Mouse (Mus musculus): ENCODE data around the gene Tulp2. TPM values are rescaled to one million over a fixed set of nuclear protein-coding genes. Genes with fewer than 3 reads are reported as not detected.
"Not testable (repeated sequence)": the region's sequence is repeated elsewhere in the genome, so short reads cannot be mapped to it uniquely, and the experiment has no call there.

Tulp2 gene
- polyA plus RNA-seq, 1 experiment, result 1.7 TPM

DNA sequence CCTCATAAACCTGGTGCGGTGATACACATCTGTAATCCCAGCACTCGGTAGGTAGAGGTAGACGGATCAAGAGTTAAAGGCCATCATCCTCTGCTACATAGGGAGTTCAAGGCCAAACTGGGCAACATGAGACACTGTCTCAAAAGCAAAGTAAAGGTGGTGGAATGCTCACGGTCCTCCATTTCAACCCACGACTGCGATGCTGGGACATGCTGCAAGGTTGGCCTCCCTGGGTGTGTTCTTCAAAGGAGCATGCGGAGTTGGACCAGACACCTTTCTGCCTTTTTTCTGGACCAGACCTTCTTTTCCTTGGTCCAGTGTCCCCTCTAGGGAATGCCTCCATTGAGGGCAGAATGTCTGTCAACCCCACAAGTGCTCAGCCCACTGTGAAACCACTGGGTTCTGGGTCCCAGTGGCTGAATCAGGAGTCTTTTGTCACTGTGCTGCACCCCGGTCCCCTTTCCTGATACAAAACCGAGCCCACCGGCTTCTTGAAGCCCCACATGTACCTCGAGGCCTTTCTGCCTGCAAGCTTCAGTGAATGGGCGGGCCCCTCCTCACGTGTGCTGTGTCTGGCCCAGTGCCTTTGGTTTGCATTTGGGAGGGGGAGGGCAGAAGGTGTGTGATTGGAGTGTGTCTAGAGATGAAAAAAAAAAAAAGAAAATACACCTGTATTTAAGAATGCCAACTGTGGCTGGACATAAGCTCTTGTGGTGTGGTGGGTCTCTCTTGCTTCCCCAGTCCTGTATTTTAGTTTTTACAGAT lies 25.6 kb upstream of the Tulp2 start:
- TF ChIP-seq GATA1 (IDR thresholded peaks at IDR 0.05; ENCODE audit: low read length), result no peak

DNA sequence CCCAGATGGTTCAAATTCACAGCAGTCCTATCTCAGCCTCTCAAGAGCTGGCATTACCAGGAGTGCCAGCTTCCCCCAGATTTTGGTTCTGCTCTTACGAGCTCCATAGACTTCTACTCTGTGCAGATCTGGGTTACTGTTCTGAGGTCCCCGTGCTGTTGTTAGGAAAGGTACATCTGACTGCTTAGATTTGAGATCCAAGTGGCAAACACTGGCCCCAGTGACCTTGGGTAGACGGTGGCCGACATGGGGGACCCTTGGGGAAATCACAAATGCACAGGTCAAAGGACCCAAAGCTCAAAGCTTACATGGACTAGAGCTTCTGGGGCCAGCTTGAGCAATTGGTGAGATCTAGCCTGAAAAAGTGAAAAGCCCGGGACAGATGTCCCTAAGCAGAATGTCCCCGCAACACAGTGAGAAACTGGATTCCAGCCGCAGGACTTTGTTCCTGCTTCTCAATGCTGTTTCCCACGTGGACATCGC lies 24.9 kb upstream of the Tulp2 start:
- no peak for TF ChIP-seq GATA1 (IDR thresholded peaks at IDR 0.05; ENCODE audit: low read length)

DNA sequence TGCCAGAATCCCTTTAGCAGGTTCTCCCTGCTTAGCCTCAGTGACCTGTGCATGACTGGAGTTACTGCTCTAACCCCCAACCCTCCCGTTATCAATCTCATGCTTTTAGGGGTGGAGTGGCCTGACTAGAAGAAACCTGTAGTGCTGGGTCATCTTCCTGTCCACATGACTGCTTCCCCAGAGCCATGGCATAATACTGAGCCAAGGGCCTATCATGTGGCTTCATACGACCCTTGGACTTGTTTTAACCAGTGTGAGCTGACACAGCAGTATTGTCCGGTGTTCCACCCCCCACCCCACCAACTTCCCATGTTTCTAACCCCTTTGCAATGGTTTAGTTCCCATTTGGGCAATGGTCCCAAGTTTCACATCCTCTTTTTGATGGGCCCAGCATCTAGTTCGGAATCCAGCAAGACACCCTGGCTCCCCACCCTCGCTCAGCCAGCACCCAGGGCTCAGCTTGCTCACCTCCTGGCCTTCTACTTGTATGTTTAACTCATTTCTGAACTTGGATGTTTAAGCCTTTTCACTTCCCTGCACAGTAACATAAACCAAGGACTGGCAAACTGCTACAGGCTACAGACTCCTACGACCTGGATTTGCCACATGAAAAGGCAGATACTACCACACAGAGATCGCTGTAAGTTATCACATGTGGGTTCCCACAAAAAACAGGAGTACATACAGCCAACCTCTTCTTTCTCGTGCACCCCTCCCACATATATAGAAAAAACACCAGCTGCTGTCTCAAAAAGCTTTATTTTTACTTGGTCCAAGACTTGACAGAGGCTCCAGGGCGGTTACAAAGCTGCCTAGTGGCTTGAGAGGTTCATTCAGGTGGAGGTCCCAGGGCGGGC lies 24.2 kb upstream of the Tulp2 start:
- no peak for TF ChIP-seq GATA1 (IDR thresholded peaks at IDR 0.05; ENCODE audit: low read length)

DNA sequence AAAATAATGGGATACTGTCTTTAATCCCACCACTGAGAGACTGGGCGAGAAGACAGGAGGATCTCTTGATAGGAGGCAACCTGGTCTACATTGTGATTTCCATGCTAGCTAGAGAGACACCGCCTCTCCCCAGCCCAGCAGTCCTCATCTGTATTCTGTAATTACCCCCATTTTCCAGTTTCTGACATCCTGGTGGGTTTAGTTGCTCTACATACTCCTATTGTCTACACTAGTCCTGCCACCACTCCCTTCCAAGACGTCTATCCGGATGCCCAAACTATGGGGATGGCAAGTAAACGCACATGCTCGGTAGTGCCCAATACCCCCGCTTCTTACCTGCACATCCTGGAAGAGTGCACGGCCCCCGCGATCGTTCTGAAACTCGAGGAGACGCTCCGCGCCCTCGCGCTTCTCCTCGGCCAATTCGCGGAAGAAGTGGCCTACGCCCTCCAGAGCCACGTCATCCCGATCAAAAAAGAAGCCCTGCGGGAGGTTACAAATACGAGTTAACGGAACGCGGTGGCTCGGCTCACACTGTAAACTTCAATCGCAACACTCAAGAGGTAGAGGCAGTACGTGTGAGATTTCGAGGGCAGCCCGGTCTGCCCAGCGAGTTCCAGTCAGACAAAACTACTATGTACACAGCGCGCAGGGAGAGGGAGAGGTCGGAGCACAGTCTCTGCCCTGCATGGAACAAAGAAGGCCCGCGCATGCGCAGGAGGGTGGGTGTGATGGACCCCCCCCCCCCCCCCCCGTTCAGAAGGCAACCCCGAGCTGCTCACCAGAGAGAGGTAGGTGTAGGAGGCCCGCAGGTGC lies 22.7 kb upstream of the Tulp2 start:
- TF ChIP-seq GATA1 (IDR thresholded peaks at IDR 0.05; ENCODE audit: low read length), result no peak

DNA sequence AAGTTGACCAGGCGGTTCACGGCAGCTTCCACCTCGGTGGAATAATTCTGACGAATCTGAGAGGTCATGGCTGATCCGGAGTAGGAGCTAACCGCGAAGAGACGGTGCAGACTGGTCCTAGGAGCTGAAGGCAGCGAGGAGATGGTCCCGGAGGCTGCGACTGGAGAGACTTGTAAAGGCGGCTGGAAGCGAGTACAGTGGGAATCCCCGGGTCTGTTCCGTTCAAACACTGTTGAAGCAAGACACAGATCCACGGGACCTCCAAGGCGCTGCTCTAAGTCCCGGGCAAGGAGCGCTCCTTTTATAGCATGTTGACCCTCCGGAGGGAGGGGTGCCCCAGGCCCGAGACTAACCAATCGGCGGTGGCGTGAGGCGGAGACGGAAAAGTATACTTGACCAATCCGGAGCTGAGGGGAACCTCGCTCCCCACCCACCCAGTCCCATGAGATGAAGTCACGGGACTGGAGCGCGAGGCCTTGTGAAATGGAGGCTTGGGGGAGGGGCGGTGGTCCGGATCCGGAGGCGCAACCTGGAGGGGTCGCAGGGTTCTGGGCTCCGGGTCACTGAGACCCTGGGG lies 22.0 kb upstream of the Tulp2 start, which contains the start of gene Ftl1:
TSS of gene Ftl1 (minus strand) at position 321 of the 577 bp plus-strand sequence.
- TF ChIP-seq GATA1 (IDR thresholded peaks at IDR 0.05; ENCODE audit: low read length), result not testable (repeated sequence)

DNA sequence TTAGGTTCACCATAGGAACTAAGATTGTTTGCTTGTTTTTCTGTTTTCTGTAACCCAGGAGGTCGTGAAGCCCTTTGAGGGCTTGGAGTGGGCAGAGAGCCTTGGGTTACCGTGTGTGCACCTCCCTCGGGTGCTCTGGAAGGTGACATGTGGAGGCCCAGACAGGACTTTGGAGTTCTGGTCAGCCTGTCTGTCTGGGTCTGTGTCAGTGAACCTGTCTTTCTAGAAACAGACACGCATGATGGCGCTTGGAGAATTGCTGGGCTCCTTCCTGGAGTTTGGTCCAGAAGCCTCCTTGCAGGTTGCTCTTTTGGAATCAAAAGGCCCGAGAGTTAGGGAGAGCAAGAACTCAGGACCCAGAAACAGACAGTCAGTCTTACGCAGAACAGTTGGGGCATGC lies 21.3 kb upstream of the Tulp2 start:
- no peak for TF ChIP-seq GATA1 (IDR thresholded peaks at IDR 0.05; ENCODE audit: low read length)

DNA sequence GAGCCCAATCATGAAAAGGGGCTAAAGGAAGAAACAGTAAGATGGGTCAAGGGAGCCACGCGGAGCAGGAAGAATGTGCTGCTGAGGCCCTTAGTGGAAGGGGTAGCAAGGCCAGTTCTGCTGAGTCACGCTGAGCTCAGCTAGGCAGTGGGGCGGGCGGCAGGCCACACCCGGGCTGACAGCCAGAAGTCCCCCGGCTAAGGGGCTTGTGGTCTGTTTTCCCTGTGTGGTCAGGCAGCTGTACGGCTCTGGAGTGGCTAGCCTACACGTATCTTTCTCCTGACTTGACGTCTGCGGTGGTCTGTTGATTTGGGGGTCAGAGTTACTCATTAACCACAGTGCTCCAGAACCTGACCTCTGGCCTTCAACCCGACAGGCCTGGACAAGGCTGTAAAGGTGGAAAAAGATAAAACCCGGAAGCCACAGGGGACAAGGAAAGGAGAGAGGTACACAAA lies 20.8 kb upstream of the Tulp2 start:
- TF ChIP-seq GATA1 (IDR thresholded peaks at IDR 0.05; ENCODE audit: low read length), result no peak

DNA sequence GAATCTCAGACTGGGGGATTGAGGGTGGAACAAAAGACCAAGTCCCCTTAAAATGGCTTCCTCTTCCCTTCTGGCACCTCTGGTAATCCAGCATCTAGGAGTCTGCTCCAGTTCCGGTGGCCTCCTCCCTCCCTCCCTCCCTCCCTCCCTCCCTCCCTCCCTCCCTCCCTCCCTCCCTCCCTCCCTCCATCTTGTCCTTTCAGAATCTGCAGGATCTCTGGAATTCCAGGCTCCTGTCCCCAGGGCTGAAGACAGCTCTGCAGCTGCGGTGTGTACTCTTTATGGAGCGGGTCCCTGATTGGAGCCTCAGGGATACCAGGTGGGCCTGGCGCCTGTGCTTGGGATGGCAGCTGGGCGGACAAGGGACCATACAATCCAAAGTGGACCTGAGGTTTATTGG lies 20.4 kb upstream of the Tulp2 start:
- no peak for TF ChIP-seq GATA1 (IDR thresholded peaks at IDR 0.05; ENCODE audit: low read length)

DNA sequence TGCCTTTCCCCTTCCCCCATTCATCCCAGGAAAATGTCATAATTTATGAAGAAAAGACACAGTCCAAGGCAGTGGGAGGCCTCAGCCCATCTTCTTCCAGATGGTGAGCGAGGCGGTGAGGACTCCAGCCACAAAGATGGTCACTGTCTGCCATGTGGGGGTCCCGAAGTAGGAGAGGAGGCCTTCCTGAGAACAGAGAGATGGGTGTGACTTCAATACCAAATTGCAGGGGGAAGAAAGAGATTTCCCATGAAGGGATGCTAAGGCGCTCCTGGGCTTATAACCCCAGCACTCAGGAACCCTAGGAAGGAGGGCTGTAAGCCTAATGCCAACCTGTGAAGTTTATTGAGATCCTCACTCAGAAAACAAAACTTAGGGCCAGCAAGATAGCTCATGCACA lies 19.9 kb upstream of the Tulp2 start:
- no peak for TF ChIP-seq GATA1 (IDR thresholded peaks at IDR 0.05; ENCODE audit: low read length)

DNA sequence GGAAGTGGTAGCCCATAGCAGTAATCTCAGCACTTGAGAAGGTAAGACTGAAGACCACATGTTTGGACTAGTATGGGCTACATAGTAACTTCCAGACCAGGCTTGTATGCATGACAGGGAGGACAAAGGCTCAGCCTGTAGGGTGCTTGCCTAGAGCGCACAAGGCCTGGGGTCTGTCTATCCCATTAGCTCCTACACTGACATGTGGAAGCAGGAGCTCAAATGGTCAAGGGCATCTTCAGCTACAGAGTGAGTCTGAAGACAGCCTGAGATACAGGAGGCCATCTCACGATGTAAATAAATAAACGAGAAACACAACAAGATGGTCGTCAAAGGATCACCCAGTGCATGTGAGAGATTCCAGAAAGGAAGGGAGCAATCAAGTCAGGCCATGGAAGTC lies 19.4 kb upstream of the Tulp2 start:
- TF ChIP-seq GATA1 (IDR thresholded peaks at IDR 0.05; ENCODE audit: low read length), result no peak

DNA sequence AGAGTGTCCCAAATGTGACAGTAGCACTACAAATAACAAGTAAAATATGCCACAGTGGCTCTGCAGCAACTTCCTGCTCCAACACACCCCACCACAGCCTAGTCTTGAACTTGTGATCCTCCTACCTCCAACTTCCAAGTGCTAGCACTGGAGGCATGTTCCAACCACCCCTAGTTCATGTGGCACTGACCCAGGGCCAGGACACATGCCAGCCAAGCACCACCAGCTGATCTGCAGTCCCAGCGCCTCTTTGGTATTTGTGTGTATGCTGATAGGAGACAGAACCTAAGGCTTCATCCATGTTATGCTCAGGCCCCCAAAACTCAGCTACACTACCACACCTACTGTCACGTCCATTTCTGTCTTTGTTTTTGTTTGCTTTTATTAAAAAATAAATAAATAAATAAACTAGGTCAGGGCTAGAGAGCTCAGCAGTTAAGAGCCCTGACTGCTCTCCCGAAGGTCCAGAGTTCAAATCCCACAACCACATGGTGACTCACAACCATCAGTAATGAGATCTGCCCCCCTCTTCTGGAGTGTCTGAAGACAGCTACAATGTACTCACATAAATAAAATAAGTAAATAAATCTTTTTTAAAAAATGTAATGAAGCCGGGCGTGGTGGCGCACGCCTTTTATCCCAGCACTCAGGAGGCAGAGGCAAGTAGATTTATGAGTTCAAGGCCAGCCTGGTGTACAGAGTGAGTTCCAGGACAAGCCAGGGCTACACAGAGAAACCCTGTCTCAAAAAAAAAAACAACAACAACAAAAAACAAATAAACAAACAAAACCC lies 17.5 kb upstream of the Tulp2 start:
- no peak for TF ChIP-seq GATA1 (IDR thresholded peaks at IDR 0.05; ENCODE audit: low read length)

DNA sequence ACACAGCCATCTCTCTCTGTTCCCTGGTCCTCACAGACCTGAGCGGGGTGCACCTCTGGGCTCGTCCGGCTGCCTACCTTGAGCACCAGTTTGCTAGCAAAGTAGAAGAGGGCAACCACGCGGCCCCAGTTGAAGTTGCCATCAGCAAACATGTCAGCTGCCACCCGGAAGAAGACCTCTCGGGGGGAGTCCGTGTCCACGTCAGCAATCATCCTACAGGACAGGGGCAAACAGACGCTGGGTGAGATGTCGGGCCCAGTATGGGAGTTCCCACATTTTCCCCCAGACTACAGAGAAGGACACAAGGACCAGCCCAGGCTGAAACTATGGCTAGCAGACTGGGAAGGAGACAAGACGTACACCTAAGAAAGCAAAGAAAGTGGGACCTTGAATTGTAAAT lies 16.6 kb upstream of the Tulp2 start:
- TF ChIP-seq GATA1 (IDR thresholded peaks at IDR 0.05; ENCODE audit: low read length), result no peak

DNA sequence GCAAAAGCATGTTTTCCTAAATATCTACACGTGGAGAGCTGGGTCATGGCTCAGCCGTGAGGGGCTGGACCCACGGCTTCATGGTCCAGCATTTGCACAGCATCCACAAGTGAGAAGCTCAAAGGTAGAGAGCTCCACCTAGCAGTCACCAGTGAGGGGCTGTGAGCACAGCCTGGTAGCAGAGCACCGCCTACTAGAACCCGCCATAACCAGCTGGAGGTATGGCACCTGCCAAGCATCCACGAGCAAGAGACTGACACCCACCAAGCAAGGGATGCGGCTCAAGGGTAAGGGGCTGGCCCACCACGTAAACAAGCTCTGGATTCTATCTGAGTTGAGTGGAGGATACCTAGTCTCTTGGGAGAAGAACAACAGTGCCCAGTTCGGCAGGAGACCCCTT lies 16.1 kb upstream of the Tulp2 start:
- TF ChIP-seq GATA1 (IDR thresholded peaks at IDR 0.05; ENCODE audit: low read length), result no peak

DNA sequence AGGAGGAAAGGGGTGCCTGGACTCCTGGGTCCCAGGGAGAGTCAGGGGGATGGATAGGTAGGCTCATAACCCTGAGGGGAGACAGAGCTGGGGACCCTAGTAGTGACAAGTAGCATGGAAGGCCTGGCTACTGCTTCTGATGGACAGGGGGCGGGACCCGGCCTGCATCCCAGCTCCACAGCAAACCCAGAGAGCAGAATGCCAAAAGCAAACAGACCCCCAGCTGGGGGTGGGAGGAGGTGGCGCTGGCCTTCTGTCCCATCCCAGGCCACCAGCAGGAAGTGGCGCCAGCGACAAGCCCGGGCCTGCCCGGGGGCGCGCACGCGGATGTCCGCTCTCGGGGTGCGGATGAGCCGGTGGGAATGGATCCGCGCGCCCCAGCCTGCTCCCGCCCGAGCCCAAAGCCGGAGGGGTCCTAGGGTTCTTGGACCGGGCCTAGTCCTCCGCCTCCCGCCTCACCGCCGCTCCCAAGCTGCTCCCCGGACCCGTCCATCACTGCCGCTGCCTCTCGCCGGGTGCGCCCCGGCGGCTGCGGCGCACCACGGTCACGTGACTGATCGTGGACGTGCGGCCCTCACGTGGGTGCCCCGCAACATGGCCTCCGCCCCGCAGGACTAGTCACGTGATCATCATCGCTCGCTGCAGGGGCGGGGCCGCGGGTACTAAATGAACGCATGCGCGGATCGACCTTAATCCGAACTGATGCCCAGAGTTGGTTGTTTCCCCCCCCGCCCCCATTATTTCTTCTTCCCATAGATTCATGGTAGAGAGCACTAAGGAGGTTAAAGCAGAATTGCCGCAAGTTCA lies 15.2 kb upstream of the Tulp2 start, which contains the start of gene Bax:
TSS of gene Bax (minus strand) at position 616 of the 807 bp plus-strand sequence.
- TF ChIP-seq GATA1 (IDR thresholded peaks at IDR 0.05; ENCODE audit: low read length), result no peak

Measured in G1E-ER4 (cell line).